In genomic region chr15:98168622-98169004, GRCm38 (mm10) we compare ENCODE assay signal across 9 mouse cellular contexts. TPM values are rescaled to one million over a fixed set of nuclear protein-coding genes. Genes with fewer than 3 reads are reported as not detected.
DNase-seq lines count a peak whose midpoint lies in the region; ATAC-seq lines count a peak whose summit lies in the region.
"Had no signal": no experiment of that assay in that cellular context is flagged by ENCODE, and none has a peak within 500 bp of the region (broad histone marks: within the 10 kb centered on the region; RNA-seq: fewer than 3 reads in every experiment).

No protein-coding gene starts in this region.

- H3K9ac ChIP-seq in kidney, embryonic 16.5 days (replicated peaks; ENCODE audit: low read length), result no peak overlapping the region
- H3K9ac ChIP-seq in embryonic facial prominence, embryonic 13.5 days, result 0 out of 2 replicates have a peak overlapping the region, but pooled peaks have one; percentile 3
- peak overlapping the region; percentile 78 for H3K9ac ChIP-seq in hindbrain, embryonic 13.5 days

- no peak for ATAC-seq in kidney, embryonic 16.5 days (ENCODE audit: low FRiP score, low TSS enrichment)
- ATAC-seq in embryonic facial prominence, embryonic 13.5 days (ENCODE audit: insufficient number of reproducible peaks, insufficient read depth, low FRiP score, low TSS enrichment, low read depth), result no peak
- no peak for ATAC-seq in hindbrain, embryonic 13.5 days (ENCODE audit: low FRiP score)

- no peaks in the 10 kb centered on the region for H3K36me3 ChIP-seq in kidney, embryonic 16.5 days (ENCODE audit: insufficient read depth, low read length)
- no peaks in the 10 kb centered on the region for H3K36me3 ChIP-seq in embryonic facial prominence, embryonic 13.5 days
- H3K36me3 ChIP-seq in hindbrain, embryonic 13.5 days, result no peaks in the 10 kb centered on the region

- peak overlapping the region; percentile 49 for H3K4me3 ChIP-seq in kidney, embryonic 16.5 days (ENCODE audit: low read length)
- peak overlapping the region; percentile 45 for H3K4me3 ChIP-seq in embryonic facial prominence, embryonic 13.5 days
- H3K4me3 ChIP-seq in hindbrain, embryonic 13.5 days, result peak overlapping the region; percentile 66

- WGBS in kidney, embryonic 16.5 days, result 4% methylated on average over 19 of the region's 19 CpGs
- 5% methylated on average over 19 of the region's 19 CpGs for WGBS in embryonic facial prominence, embryonic 13.5 days
- WGBS in hindbrain, embryonic 13.5 days, result 5% methylated on average over 19 of the region's 19 CpGs

- intact Hi-C loops in left cerebral cortex, postnatal 4 days (cut with DNase I), result loop anchor here (10.0 kb wide), 1 partner anchor 346 kb away; no protein-coding TSS in a partner anchor

- no peaks in the 10 kb centered on the region for H3K9me3 ChIP-seq in kidney, embryonic 16.5 days (ENCODE audit: low read length)
- H3K9me3 ChIP-seq in embryonic facial prominence, embryonic 13.5 days, result no peaks in the 10 kb centered on the region
- no peaks in the 10 kb centered on the region for H3K9me3 ChIP-seq in hindbrain, embryonic 13.5 days

- H3K4me2 ChIP-seq in kidney, embryonic 16.5 days (replicated peaks; ENCODE audit: low read depth, low read length), result peak overlapping the region; percentile 75; the same call in 1 of the 2 replicates
- H3K4me2 ChIP-seq in embryonic facial prominence, embryonic 13.5 days, result peak overlapping the region; percentile 80
- H3K4me2 ChIP-seq in hindbrain, embryonic 13.5 days, result peak overlapping the region; percentile 88

- DNase-seq in kidney, adult 18-20 months, result no peak
- DNase-seq in neural tube, embryonic 10.5 days (ENCODE audit: extremely low spot score, low spot score), result peak; percentile 39
- DNase-seq in MN1 (ENCODE audit: low spot score), result no peak
- DNase-seq in left cerebral cortex, postnatal 4 days, result no peak

- peaks cover 57% of the 10 kb centered on the region for H3K27me3 ChIP-seq in kidney, embryonic 16.5 days (ENCODE audit: insufficient read depth, low read length)
- peaks cover 90% of the 10 kb centered on the region for H3K27me3 ChIP-seq in embryonic facial prominence, embryonic 13.5 days
- H3K27me3 ChIP-seq in hindbrain, embryonic 13.5 days, result peaks cover 47% of the 10 kb centered on the region

- H3K4me1 ChIP-seq in kidney, embryonic 16.5 days (ENCODE audit: insufficient read depth, low read length), result peaks cover 21% of the 10 kb centered on the region
- peaks cover 19% of the 10 kb centered on the region for H3K4me1 ChIP-seq in embryonic facial prominence, embryonic 13.5 days
- H3K4me1 ChIP-seq in hindbrain, embryonic 13.5 days (replicated peaks), result peaks cover 53% of the 10 kb centered on the region

- H3K27ac ChIP-seq in kidney, embryonic 16.5 days (ENCODE audit: low read length), result no peak overlapping the region
- H3K27ac ChIP-seq in embryonic facial prominence, embryonic 13.5 days, result no peak overlapping the region
- H3K27ac ChIP-seq in hindbrain, embryonic 13.5 days, result peak overlapping the region; percentile 95; the same call in 1 of the 2 replicates

RNA-seq across cellular contexts. Expression of gene Ccdc184, which starts 1.7 kb away (rescaled TPM):
- polyA plus RNA-seq in kidney, embryonic 16.5 days (2015; fragmentation: Nextera tagmentation; extraction: Ambion mirVana), result 1.8 and 2.1 TPM in 2 replicates
- polyA plus RNA-seq in embryonic facial prominence, embryonic 13.5 days (2015; fragmentation: Nextera tagmentation; extraction: Ambion mirVana), result 1.1 and 1.9 TPM in 2 replicates
- polyA plus RNA-seq in hindbrain, embryonic 13.5 days (2015; fragmentation: Nextera tagmentation; extraction: Ambion mirVana), result 55.6 and 59.6 TPM in 2 replicates
- total RNA-seq in left cerebral cortex, postnatal 4 days (2021), result 10 to 100 TPM; 45.6 to 51.6 TPM

RNA-seq across cellular contexts. Expression of gene Asb8, which starts 3.2 kb away (rescaled TPM):
- 59.6 and 60.2 TPM in 2 replicates for polyA plus RNA-seq in kidney, embryonic 16.5 days (2015; fragmentation: Nextera tagmentation; extraction: Ambion mirVana)
- polyA plus RNA-seq in embryonic facial prominence, embryonic 13.5 days (2015; fragmentation: Nextera tagmentation; extraction: Ambion mirVana), result 49.2 and 55.3 TPM in 2 replicates
- 52.9 and 59.4 TPM in 2 replicates for polyA plus RNA-seq in hindbrain, embryonic 13.5 days (2015; fragmentation: Nextera tagmentation; extraction: Ambion mirVana)
- 10 to 100 TPM; 28.3 to 35.0 TPM for total RNA-seq in left cerebral cortex, postnatal 4 days (2021)

RNA-seq across cellular contexts. Expression of gene Olfr288, which starts 26.7 kb away (rescaled TPM):
- polyA plus RNA-seq in kidney, embryonic 16.5 days (2015; fragmentation: Nextera tagmentation; extraction: Ambion mirVana), result not detected in 2 replicates
- polyA plus RNA-seq in embryonic facial prominence, embryonic 13.5 days (2015; fragmentation: Nextera tagmentation; extraction: Ambion mirVana), result not detected in 2 replicates
- not detected in 2 replicates for polyA plus RNA-seq in hindbrain, embryonic 13.5 days (2015; fragmentation: Nextera tagmentation; extraction: Ambion mirVana)
- total RNA-seq in left cerebral cortex, postnatal 4 days (2021), result under 1 TPM in 1 of 2 experiments, not detected in 1; 0.18 TPM
- total RNA-seq: layer of hippocampus, adult 8-10 months had no signal
- polyA plus RNA-seq: lung, embryonic 16.5 days had no signal

RNA-seq across cellular contexts. Expression of gene Gm44579, which starts 52.2 kb away (rescaled TPM):
- not detected in 2 replicates for polyA plus RNA-seq in kidney, embryonic 16.5 days (2015; fragmentation: Nextera tagmentation; extraction: Ambion mirVana)
- polyA plus RNA-seq in embryonic facial prominence, embryonic 13.5 days (2015; fragmentation: Nextera tagmentation; extraction: Ambion mirVana), result not detected in 2 replicates
- not detected in 2 replicates for polyA plus RNA-seq in hindbrain, embryonic 13.5 days (2015; fragmentation: Nextera tagmentation; extraction: Ambion mirVana)
- total RNA-seq in left cerebral cortex, postnatal 4 days (2021), result not detected
- polyA plus RNA-seq: lung, embryonic 16.5 days had no signal

RNA-seq across cellular contexts. Expression of gene Olfr287, which starts 52.2 kb away (rescaled TPM):
- polyA plus RNA-seq in kidney, embryonic 16.5 days (2015; fragmentation: Nextera tagmentation; extraction: Ambion mirVana), result not detected in 2 replicates
- polyA plus RNA-seq in embryonic facial prominence, embryonic 13.5 days (2015; fragmentation: Nextera tagmentation; extraction: Ambion mirVana), result not detected in 2 replicates
- not detected in 2 replicates for polyA plus RNA-seq in hindbrain, embryonic 13.5 days (2015; fragmentation: Nextera tagmentation; extraction: Ambion mirVana)
- total RNA-seq in left cerebral cortex, postnatal 4 days (2021), result under 1 TPM in 1 of 2 experiments, not detected in 1; 0.20 TPM
- polyA plus RNA-seq: lung, embryonic 16.5 days had no signal

Comparison
In these comparisons a context has a peak if more than half of its experiments do, and no peak if none do; other contexts are left out.
1. RNA of gene Ccdc184, which starts 1.7 kb away (polyA plus RNA-seq): 55.6 to 59.6 TPM in hindbrain, embryonic 13.5 days; 1.8 to 2.1 TPM in kidney, embryonic 16.5 days and 1.1 to 1.9 TPM in embryonic facial prominence, embryonic 13.5 days; every median in the first group is over 10 times any median in the second.
2. Peak in every context shown above with its lines, with median percentiles within 50 percentile points of each other: H3K4me2 ChIP-seq and H3K4me3 ChIP-seq.